Mouse (Mus musculus) MEL (cell line): ENCODE data around the gene Tnnc2.

Experiments used
- CHD2 ChIP-seq: IDR thresholded peaks from 2 replicates; pipeline ENCODE4 v1.6.1; 2011; ENCODE audit warnings: low read length, improper control_type of control experiment
- POLR2A ChIP-seq, 2 experiments: IDR thresholded peaks; 2 replicates each; pipeline ENCODE4 v1.6.1; 2011 to 2012; ENCODE audit warnings: low read length in 2 of 2, mild to moderate bottlenecking in 2 of 2, control low read depth in 1 of 2, improper control_type of control experiment in 1 of 2, low read depth in 1 of 2, moderate library complexity in 1 of 2; ENCODE audit not compliant: control insufficient read depth in 1 of 2, insufficient read depth in 1 of 2, poor library complexity in 1 of 2
- SMC3 ChIP-seq: IDR thresholded peaks from 2 replicates; pipeline ENCODE4 v1.6.1; 2011; ENCODE audit warnings: low read depth, low read length, improper control_type of control experiment

DNA sequence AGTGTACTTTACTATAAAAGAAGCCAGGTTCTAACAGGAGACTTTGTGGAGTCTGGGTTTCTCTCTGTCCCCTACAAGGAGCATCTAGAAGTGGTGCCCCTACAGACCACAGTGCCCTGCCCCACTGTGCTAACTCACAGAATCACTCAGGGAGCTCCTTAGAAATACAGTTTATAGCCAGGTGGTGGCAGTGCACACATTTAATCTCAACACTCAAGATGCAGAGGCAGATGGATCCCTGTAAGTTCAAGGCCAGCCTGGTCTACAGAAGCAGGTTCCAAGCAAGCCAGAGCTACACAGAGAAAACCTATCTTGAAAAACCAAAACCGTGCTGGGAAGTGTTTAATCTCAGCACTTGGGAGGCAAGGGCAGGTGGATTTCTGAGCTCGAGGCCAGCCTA lies 14.0 kb upstream of the Tnnc2 start:
- TF ChIP-seq SMC3 (no peak), POLR2A (IDR thresholded peaks at IDR 0.05; ENCODE audit: control insufficient read depth in 1 of 2, insufficient read depth in 1 of 2, low read depth in 1 of 2, low read length in 2 of 2, poor library complexity in 1 of 2) (no peak), CHD2 (no peak)
